Mouse (Mus musculus) lung, adult 2 months (tissue): ENCODE measurements around the gene Nuak2.

ENCODE experiments used
- CTCF ChIP-seq: fragments of 200-500 bp; IDR thresholded peaks from 2 replicates; pipeline ENCODE4 v1.5.1; 2011; ENCODE audit warnings: mild to moderate bottlenecking, low read length, control low read depth; ENCODE audit not compliant: insufficient read depth
- POLR2A ChIP-seq: fragments of 200-500 bp; IDR thresholded peaks from 2 replicates; pipeline ENCODE4 v1.6.1; 2011; ENCODE audit warnings: low read depth, mild to moderate bottlenecking, control low read depth, low read length, borderline replicate concordance; ENCODE audit errors: extremely low read depth

- TF ChIP-seq POLR2A (no peak), CTCF (no peak)
These were observed 56.4 kb downstream of the Nuak2 start for GRCm38 (mm10) chr1:132372354-132372753.
